Mouse (Mus musculus) embryonic fibroblast, embryonic 13.5 days (primary cell): ENCODE measurements around the gene Myh9.

Experiments used
- CTCF ChIP-seq: IDR thresholded peaks from 2 replicates; pipeline ENCODE4 v1.5.1; 2011; ENCODE audit warnings: mild to moderate bottlenecking, control low read depth, low read length, moderate library complexity, borderline replicate concordance; ENCODE audit not compliant: insufficient read depth
- POLR2A ChIP-seq: IDR thresholded peaks from 2 replicates; pipeline ENCODE4 v1.6.1; 2011; ENCODE audit warnings: low read depth, mild to moderate bottlenecking, control low read depth, low read length, moderate library complexity

DNA sequence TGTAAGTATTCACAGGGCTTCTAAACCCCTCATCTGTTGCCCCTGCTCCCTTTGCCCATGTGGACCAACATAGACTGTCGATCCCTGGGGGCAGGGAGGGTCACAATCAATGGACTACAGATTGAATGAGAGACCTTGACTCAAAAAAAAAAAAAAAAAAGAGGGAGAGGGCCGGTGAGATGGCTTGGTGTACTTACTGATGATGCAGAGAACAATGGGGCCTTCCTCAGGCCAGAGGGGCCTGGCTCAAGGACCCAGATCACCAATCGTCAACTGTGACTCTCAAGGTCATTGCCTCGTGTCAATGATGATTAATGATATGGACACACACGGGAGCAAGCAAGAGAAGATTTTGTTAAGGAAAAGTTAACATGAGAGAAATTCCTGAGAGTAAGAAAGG, 97.3 kb downstream of the Myh9 start:
- TF ChIP-seq POLR2A (no peak), CTCF (no peak)
